Mouse (Mus musculus) intestine, postnatal 0 days (tissue): ENCODE results near the gene Olfr1427. TPM values are rescaled to one million over a fixed set of nuclear protein-coding genes. Genes with fewer than 3 reads are reported as not detected.
"Not testable (repeated sequence)": the region's sequence is repeated elsewhere in the genome, so short reads cannot be mapped to it uniquely, and the experiment has no call there.

Source experiments
- ATAC-seq: fragments of 200-750 bp; cut with Nextera tagmentation; 2 replicates; pipeline ENCODE4 v1.8.0; 2017; ENCODE audit warnings: mild to moderate bottlenecking, moderate TSS enrichment, moderate library complexity
- H3K27ac ChIP-seq: fragments of 300-500 bp; sonication (generic); 2 replicates; pipeline ENCODE4 v1.5.1; 2014; ENCODE audit warnings: mild to moderate bottlenecking, low read depth, low read length, moderate library complexity
- H3K27me3 ChIP-seq: fragments of 300-500 bp; sonication (generic); replicated peaks from 2 replicates; pipeline ENCODE4 v1.6.1; 2014; ENCODE audit warnings: low read length, mixed read lengths; ENCODE audit not compliant: control insufficient read depth, insufficient read depth
- H3K36me3 ChIP-seq: fragments of 300-500 bp; sonication (generic); 2 replicates; pipeline ENCODE4 v1.6.1; 2014; ENCODE audit warnings: mild to moderate bottlenecking, moderate library complexity; ENCODE audit not compliant: control insufficient read depth, insufficient read depth
- H3K4me1 ChIP-seq: fragments of 300-500 bp; sonication (generic); replicated peaks from 2 replicates; pipeline ENCODE4 v1.6.1; 2014; ENCODE audit warnings: antibody characterized with exemption, low read length, mixed read lengths; ENCODE audit not compliant: control insufficient read depth, insufficient read depth
- H3K4me2 ChIP-seq: fragments of 300-500 bp; sonication (generic); replicated peaks from 2 replicates; pipeline ENCODE4 v1.6.1; 2014; ENCODE audit warnings: low read depth, mild to moderate bottlenecking, moderate library complexity
- H3K4me3 ChIP-seq: fragments of 300-500 bp; sonication (generic); 2 replicates; pipeline ENCODE4 v1.5.1; 2014; ENCODE audit warnings: low read depth, low read length
- H3K9ac ChIP-seq: fragments of 300-500 bp; sonication (generic); 2 replicates; pipeline ENCODE4 v1.6.1; 2014; ENCODE audit warnings: mild to moderate bottlenecking, low read depth, low read length
- H3K9me3 ChIP-seq: fragments of 300-500 bp; sonication (generic); 2 replicates; pipeline ENCODE4 v1.6.1; 2016; ENCODE audit warnings: mixed run types; ENCODE audit not compliant: control insufficient read depth
- CTCF ChIP-seq: sonication (generic); IDR thresholded peaks from 2 replicates; pipeline ENCODE4 v1.5.1; 2016; ENCODE audit warnings: low read depth, mild to moderate bottlenecking, control low read depth, antibody characterized with exemption, moderate library complexity
- WGBS: fragments of 180-500 bp; shearing (Covaris S2); extraction: QIAGEN DNeasy Blood & Tissue Kit; methylation state at CpG from one replicate; pipeline ENCODE4 v1.1.7; 2014; 5-methylcytosine and 5-hydroxymethylcytosine counted together
- polyA plus RNA-seq: library from polyadenylated mRNA; unstranded; fragments of >200 nt; fragmentation: Nextera tagmentation; extraction: Ambion mirVana; gene quantifications from 2 replicates; pipeline ENCODE4 v1.2.1, GENCODE M21; 2015

Olfr1427 gene
- polyA plus RNA-seq, 1 experiment from 2014 or later: not detected

- Histone ChIP-seq H3K4me1 (no peaks in the 10 kb centered on the region), H3K9ac (no peak overlapping the region), H3K27me3 (no peaks in the 10 kb centered on the region), H3K27ac (no peak overlapping the region), H3K9me3 (no peaks in the 10 kb centered on the region), H3K36me3 (no peaks in the 10 kb centered on the region), H3K4me3 (no peak overlapping the region), H3K4me2 (no peak overlapping the region)
- TF ChIP-seq CTCF: no peak
- WGBS: 50% methylated on average over 1 of the region's 1 CpGs
- no peak for ATAC-seq
Measured at GRCm38 (mm10) chr19:12113807-12114206, 10.7 kb upstream of the Olfr1427 start.

- no peak overlapping the region for H3K4me3 ChIP-seq
- no peaks in the 10 kb centered on the region for H3K36me3 ChIP-seq
- H3K9me3 ChIP-seq: no peaks in the 10 kb centered on the region
- no peak for TF ChIP-seq CTCF
- no peaks in the 10 kb centered on the region for H3K27me3 ChIP-seq
- no peak overlapping the region for H3K4me2 ChIP-seq
- WGBS: 48% methylated on average over 1 of the region's 1 CpGs
- H3K9ac ChIP-seq: no peak overlapping the region
- no peak for ATAC-seq
- no peaks in the 10 kb centered on the region for H3K4me1 ChIP-seq
- no peak overlapping the region for H3K27ac ChIP-seq
Measured at GRCm38 (mm10) chr19:12104541-12104940, 1.4 kb upstream of the Olfr1427 start.

- no peak for ATAC-seq
- Histone ChIP-seq H3K4me1 (no peaks in the 10 kb centered on the region), H3K36me3 (no peaks in the 10 kb centered on the region), H3K4me2 (no peak within 1 kb of the TSS), H3K4me3 (no peak within 1 kb of the TSS), H3K9ac (no peak within 1 kb of the TSS), H3K27me3 (no peaks in the 10 kb centered on the region), H3K27ac (no peak within 1 kb of the TSS), H3K9me3 (no peaks in the 10 kb centered on the region)
- TF ChIP-seq CTCF: no peak
- WGBS: 71% methylated on average over 1 of the region's 1 CpGs
Measured at GRCm38 (mm10) chr19:12091913-12092312, 11.2 kb downstream of the Olfr1427 start, which contains the start of gene Olfr1426. Gene Olfr1426 (minus strand): TSS chr19:12092013.

- H3K27ac ChIP-seq, H3K9ac ChIP-seq, H3K4me1 ChIP-seq, ATAC-seq, H3K27me3 ChIP-seq, H3K4me2 ChIP-seq, H3K9me3 ChIP-seq, H3K4me3 ChIP-seq, H3K36me3 ChIP-seq: not testable (repeated sequence)
- WGBS: 81% methylated on average over 4 of the region's 4 CpGs
Measured at GRCm38 (mm10) chr19:12077631-12078030, 25.5 kb downstream of the Olfr1427 start, which contains the start of gene Olfr1425. Gene Olfr1425 (minus strand): TSS chr19:12077731.

GRCm38 (mm10) chr19:12069546-12069945, 33.6 kb downstream of the Olfr1427 start:
- not testable (repeated sequence) for H3K9me3 ChIP-seq, H3K4me3 ChIP-seq, H3K4me1 ChIP-seq, H3K27me3 ChIP-seq, H3K9ac ChIP-seq, ATAC-seq, H3K4me2 ChIP-seq, H3K27ac ChIP-seq, H3K36me3 ChIP-seq
- 91% methylated on average over 1 of the region's 1 CpGs for WGBS

- H3K4me3 ChIP-seq, ATAC-seq, H3K27me3 ChIP-seq, H3K9me3 ChIP-seq, H3K4me1 ChIP-seq, H3K4me2 ChIP-seq, H3K9ac ChIP-seq, H3K36me3 ChIP-seq, H3K27ac ChIP-seq: not testable (repeated sequence)
- 81% methylated on average over 1 of the region's 1 CpGs for WGBS
Measured at GRCm38 (mm10) chr19:12067806-12068205, 35.3 kb downstream of the Olfr1427 start.

GRCm38 (mm10) chr19:12062582-12062981, 40.6 kb downstream of the Olfr1427 start, which contains the start of gene Olfr1424:
Gene Olfr1424 (minus strand): TSS chr19:12062682.
- not testable (repeated sequence) for H3K4me1 ChIP-seq, H3K27me3 ChIP-seq, H3K9ac ChIP-seq, H3K36me3 ChIP-seq, H3K4me3 ChIP-seq, H3K27ac ChIP-seq, ATAC-seq, H3K9me3 ChIP-seq, H3K4me2 ChIP-seq
- 97% methylated on average over 1 of the region's 1 CpGs for WGBS

Other genes starting within 250 kb of the Olfr1427 start
- gene Olfr1418, start 242.3 kb downstream of the Olfr1427 start, polyA plus RNA-seq: not detected in 2 replicates
- gene Olfr1419, start 228.2 kb downstream of the Olfr1427 start, polyA plus RNA-seq: not detected in 2 replicates
- 0.05 TPM in 1 of 2 replicates, not detected in the other for gene Olfr1420, start 216.8 kb downstream of the Olfr1427 start, polyA plus RNA-seq
- 8.4 and 9.3 TPM in 2 replicates for gene Patl1, start 190.9 kb downstream of the Olfr1427 start, polyA plus RNA-seq
- gene Osbp, start 137.4 kb downstream of the Olfr1427 start, polyA plus RNA-seq: 6.2 and 6.9 TPM in 2 replicates
- not detected in 2 replicates for gene Olfr1423, start 62.0 kb downstream of the Olfr1427 start, polyA plus RNA-seq
- gene Olfr1424, start 40.7 kb downstream of the Olfr1427 start, polyA plus RNA-seq: not detected in 2 replicates
- gene Olfr1425, start 25.6 kb downstream of the Olfr1427 start, polyA plus RNA-seq: not detected in 2 replicates
- not detected in 2 replicates for gene Olfr1426, start 11.3 kb downstream of the Olfr1427 start, polyA plus RNA-seq
- gene Olfr1428, start 12.6 kb upstream of the Olfr1427 start, polyA plus RNA-seq: not detected in 2 replicates
- gene Olfr76, start 19.9 kb upstream of the Olfr1427 start, polyA plus RNA-seq: not detected in 2 replicates
- 0.05 TPM in 1 of 2 replicates, not detected in the other for gene Olfr1555-ps1, start 66.8 kb upstream of the Olfr1427 start, polyA plus RNA-seq
- gene Olfr1431, start 97.3 kb upstream of the Olfr1427 start, polyA plus RNA-seq: not detected in 2 replicates
- gene Olfr1432, start 129.3 kb upstream of the Olfr1427 start, polyA plus RNA-seq: not detected in 2 replicates
- not detected in 2 replicates for gene Olfr262, start 138.3 kb upstream of the Olfr1427 start, polyA plus RNA-seq
- not detected in 2 replicates for gene Olfr235, start 157.7 kb upstream of the Olfr1427 start, polyA plus RNA-seq
- not detected in 2 replicates for gene Olfr1434, start 176.5 kb upstream of the Olfr1427 start, polyA plus RNA-seq
- not detected in 2 replicates for gene Olfr1436, start 195.8 kb upstream of the Olfr1427 start, polyA plus RNA-seq
- not detected in 2 replicates for gene Olfr1437, start 221.8 kb upstream of the Olfr1427 start, polyA plus RNA-seq
- gene Olfr1438-ps1, start 232.6 kb upstream of the Olfr1427 start, polyA plus RNA-seq: not detected in 2 replicates